Mouse (Mus musculus): Measurements from ENCODE around the gene Tmem33.

Gene Tmem33

DNA sequence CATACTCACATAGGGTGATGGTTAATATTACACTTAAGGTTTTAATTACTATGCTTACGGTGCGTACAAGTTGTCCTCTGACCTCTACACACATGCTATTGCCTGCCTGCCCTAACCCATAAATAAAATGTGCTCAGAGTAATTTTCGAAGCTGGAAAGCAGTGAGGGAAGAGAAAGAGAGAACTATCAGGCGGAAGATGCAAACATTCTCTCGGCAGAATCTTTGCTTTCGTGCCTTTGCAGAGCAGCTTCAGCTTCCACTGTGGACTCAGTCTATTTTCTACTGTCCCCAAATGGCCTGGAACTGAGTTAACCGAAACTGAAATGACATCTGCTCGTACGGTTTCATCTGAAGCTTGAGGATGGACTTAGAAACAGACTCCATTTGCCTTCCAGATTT, 1.9 kb upstream of the Tmem33 start:
- DNase-seq (ENCODE audit: low spot score) = no peak

DNA sequence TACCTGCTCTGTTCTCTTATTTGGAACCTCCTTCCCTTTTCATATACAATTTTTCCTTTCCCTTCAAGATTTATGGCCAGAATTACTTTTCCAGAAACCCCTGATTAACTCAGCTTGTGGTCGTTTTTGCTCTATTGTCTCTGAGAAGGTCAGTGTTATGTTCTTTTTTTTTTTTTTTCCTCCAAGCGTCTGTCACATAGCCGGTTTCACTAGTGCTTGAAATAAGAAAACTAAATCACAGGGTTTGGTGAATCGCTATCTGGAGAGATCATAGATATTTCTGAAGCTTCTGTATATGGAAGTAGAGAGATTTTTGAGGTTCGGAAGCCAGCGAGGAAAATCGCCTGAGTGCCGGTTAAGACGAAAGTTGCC, 220 bp upstream of the Tmem33 start:
- DNase-seq (ENCODE audit: low spot score) = peak; percentile 15

DNA sequence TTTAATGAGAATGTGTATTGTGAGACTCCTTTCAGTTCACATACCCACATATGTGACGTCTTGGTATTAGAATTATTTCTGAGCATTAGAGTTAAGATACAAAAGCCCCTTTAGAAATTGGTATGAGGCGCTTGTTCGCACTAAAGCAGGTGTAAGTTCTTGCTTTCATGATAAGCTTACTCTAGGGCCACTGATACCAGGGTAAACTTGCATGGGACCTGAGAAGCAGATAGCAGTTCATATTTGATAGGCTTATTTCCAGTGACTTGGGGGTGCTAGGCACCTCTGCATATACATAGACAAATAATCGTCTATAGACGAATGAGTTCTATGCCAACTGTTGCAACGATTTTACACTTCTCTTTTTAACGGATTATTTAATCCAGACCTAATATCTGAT, 2.6 kb downstream of the Tmem33 start:
- no peak for DNase-seq (ENCODE audit: low spot score)

DNA sequence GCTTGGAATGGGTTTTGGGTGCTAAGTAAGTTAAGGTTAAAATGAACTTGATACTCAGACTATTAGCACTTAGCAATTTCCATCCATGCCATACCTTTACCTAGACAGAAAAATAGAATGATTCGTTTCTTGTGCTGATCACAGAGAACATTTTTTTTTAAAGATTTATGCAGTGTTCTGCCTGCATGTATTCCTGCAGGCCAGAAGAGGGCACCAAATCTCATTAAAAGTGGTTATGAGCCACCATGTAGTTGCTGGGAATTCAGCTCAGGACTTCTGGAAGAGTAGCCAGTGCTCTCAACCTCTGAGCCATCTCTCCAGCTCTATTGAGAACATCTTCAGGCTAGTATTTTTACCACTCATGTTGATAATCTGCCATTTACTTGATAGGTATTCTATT, 5.7 kb downstream of the Tmem33 start:
- DNase-seq (ENCODE audit: low spot score) = peak; percentile 38

- no peak for DNase-seq (ENCODE audit: low spot score)
Observed at GRCm38 (mm10) chr5:67269309-67269708, 8.9 kb downstream of the Tmem33 start.

- no peak for DNase-seq (ENCODE audit: low spot score)
Observed at GRCm38 (mm10) chr5:67279407-67279806, 19.0 kb downstream of the Tmem33 start.

DNA sequence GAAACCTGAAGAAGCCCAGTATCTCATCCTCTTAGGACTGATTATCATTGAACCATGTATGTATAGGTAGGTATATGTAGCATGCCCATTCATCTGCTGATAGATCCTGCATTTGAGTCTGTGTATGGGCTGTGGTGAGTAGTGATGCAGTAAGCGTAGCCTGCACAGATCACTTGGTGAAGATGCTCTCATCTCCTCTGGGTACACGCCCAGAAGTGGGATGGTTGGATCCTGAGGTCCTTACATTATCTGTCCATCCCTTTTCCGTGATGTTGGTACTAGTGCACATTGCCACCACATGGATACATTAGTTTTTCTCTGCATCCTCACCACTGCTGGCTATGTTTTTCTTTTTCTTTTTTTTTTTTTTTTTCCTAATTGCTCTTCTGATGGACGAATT, 19.5 kb downstream of the Tmem33 start:
- no peak for DNase-seq (ENCODE audit: low spot score)

DNA sequence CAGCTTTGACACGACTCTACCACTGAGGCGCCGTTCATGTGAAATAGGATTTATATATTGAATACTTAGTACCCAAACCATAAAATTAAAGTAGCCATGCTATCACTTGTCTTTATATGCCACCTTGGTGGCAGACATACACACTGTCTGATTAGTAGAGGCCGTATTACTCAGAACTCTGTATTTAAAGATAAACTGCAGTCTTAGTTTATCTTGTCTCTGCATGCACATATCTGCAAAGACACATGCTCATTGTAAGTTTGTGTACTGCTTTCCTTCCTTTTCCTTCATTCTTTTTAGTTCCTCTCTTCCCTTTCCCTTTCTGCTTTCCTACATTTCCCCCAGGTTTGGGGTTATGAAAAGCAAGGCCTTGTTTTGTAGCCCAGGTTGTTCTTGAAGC, 20.0 kb downstream of the Tmem33 start:
- DNase-seq (ENCODE audit: low spot score) = no peak

- no peak for DNase-seq (ENCODE audit: low spot score)
Observed at GRCm38 (mm10) chr5:67295029-67295428, 34.7 kb downstream of the Tmem33 start.

- no peak for DNase-seq (ENCODE audit: low spot score)
Observed at GRCm38 (mm10) chr5:67295682-67296081, 35.3 kb downstream of the Tmem33 start.

DNA sequence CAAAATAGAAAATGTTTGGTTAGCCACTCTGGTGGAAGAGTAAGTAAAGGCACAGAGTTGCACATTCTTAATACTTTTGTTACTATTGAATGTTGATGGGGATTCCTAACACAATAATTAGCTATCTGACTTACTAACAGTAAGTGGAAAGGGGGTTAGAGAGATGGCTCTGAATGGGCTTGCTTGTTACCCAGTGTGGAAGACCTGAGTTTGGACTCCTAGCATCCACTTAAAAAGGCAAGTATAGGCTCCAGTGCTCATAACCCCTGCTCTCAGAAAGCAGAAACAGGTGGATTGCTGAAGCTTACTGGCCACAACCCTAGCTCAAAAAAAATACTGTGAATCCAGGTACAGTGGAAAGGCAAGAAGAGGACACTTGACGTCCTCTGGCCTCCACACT, 35.8 kb downstream of the Tmem33 start:
- no peak for DNase-seq (ENCODE audit: low spot score)

DNA sequence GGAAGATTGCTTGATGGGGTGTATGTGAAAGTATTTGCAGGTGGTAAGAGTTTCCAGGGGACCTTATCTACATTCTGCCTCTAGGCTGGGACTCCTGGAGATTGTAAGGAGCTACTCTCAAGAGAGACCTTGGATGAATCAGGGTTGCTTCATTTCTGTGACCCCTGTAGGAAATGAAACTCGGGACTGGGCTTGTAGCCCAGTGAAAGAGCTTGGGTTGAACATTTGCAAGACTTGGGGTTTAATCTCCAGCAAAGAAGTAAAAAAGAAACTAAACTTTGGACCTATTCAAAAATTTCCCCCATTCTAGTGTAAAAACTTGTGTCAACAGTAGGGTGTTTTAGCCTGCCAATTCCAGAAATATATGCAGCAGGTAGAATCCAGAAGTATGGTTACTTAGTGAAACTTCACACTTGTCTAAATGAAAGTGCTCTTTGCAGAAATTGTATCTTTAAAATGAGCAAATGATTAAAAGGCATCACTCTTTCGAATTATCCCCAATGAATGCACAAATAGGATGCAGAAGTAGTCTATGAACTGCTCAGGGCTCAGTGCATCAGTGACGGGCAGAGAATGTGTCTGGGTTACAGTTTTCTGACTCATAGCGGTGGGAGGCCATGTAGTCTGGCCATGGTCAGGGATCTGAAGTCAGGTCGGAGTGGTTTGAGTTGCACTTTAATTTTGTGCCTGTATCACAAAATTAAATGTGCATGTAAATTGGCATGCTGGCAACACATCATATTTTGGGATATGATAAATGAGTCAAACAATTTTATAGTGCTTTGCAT, 36.9 kb downstream of the Tmem33 start:
- DNase-seq (ENCODE audit: low spot score) = no peak

DNA sequence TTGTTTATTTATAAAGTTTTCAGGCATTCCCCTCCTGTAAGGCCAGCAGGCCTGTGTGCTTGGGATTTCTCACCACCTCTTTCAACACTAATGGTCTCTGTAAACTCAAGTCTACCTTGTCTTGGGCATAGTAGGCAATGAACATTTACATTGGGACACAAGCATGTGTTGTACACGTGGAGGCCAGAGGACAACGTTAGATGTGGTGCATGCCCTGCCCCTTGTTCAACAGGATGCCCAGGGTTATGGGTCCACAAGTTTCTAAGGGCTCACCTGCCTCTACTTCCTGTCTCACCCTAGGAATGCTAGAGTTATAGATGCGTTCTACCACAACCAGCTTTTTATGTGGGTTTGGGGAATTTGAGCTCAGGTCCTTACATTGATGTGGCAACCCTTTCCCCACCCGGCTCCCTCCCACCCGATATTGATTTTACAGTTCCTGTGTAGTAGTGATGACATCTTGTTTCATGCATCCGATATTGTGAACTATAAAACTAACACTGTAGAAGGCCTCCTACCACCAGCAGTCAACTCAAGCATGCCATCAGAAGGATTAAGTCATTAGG, 39.6 kb downstream of the Tmem33 start:
- DNase-seq (ENCODE audit: low spot score) = no peak

- DNase-seq (ENCODE audit: low spot score) = no peak
Observed at GRCm38 (mm10) chr5:67300926-67301597, 40.7 kb downstream of the Tmem33 start.

GRCm38 (mm10) chr5:67301722-67302331, 41.5 kb downstream of the Tmem33 start:
- DNase-seq (ENCODE audit: low spot score) = peak; percentile 6

GRCm38 (mm10) chr5:67303816-67304215, 43.5 kb downstream of the Tmem33 start:
- no peak for DNase-seq (ENCODE audit: low spot score)

GRCm38 (mm10) chr5:67306698-67307521, 46.5 kb downstream of the Tmem33 start, which contains the start of gene Slc30a9:
Slc30a9 (plus strand) TSS chr5:67306955.
- DNase-seq (ENCODE audit: low spot score) = peak; percentile 92

DNA sequence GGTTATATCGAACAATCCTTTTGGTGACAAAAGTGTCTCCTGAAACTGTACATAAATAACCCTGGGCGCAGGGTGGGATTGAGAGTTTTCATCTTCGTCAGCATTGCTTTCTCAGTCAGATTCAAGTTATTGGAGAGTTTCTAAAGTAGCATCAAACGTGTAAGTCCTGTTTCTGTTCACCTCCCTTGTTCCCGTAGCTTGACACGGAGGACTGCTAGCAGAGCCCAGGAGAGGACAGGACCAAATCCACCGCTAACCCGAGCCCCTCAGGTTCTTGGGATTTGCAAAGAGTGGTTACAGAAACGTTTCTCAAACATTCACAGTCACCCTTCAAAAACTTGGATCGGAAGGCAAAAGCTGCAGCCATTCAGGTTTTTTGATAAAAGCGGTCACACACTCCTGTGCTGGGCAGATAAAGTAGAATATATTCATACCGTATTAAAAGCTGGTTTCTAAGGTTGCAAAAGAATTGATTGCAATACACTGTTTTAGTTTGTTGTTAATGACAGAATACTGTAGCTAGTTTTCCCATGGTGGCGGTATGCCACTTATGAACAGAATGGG, 47.4 kb downstream of the Tmem33 start:
- no peak for DNase-seq (ENCODE audit: low spot score)

DNA sequence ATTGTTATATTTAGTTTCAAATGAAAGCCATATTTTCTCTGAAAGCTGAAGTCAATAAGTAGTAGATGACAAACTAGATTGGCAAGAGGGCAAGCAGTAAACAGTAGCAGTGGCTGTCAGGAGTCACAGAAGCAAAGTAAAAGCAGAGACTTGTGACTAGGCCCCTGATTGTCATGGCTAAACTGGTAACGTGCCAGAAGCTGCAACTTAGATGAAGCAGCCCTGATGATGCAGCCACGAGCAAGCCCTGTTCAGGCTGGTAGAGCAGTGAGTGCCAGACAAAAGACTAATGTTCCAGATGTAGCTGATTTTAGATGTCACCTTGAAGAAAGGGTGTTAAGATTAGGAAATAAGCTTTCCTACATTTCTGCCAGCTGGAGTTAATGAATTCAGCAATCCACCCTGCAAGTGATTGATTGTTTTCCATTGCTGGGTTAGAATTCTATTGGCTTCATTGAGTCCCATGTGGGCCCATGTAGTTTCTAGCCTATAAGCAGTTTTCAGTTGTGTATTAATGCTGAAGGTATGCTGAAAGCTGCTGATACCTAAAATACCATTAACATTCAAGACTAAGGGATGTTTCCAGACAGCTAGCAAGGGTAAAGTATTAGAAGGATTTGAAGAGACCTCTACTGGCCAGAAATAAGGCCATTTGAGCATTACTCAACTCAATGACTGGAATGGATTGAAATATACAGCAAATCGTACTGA, 51.6 kb downstream of the Tmem33 start:
- no peak for DNase-seq (ENCODE audit: low spot score)

DNA sequence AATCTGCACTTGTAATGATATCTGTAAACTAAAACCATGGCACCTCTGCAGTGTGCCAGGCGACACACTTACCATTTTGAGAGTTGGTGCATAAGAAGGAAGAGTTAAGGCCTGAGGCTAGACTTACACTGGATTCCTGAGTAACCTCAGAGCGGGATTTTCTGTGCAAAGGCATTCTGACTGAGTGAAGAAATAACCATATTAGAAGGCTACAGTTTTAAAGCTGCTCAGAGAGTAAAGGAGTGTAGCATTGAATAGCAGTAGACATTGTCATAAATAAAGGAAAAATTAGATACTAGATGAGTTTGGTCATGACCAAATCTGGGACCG, 52.1 kb downstream of the Tmem33 start:
- no peak for DNase-seq (ENCODE audit: low spot score)

DNA sequence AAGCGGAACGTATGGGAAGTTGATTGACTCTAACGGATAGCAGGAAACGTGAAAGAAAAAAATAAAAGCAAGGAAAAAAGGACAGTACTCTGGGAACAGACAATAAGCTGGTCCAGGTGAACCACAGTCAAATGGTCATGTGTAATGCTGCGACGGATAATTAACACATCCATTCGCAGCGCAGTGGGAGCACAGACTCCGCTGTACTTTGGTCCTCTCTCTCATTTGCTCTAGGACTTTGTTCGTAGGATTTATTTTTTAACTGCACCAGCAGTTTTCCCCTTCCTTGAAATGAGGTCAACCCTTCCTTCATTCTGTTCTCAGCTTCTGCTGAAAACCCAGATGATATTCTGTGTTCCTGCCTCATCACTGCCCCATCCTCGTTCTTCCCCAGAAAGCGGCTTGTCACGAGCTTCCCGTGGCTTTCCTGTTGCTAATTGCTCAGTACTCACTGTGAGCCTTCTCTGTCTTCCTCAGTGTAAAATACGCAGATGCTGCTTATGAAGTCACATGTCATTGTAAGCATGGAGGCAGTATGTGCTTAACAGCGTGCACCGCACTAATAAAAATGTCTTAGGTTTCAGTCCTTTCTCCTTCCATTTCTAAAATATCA, 61.4 kb downstream of the Tmem33 start:
- no peak for DNase-seq (ENCODE audit: low spot score)
